Mouse (Mus musculus): ENCODE data around the gene Atxn7l3.
A peak's percentile ranks its signal among the peaks of the same experiment; 100 is the strongest.

Gene Atxn7l3

GRCm38 (mm10) chr11:102263211-102263610 lies 33.2 kb downstream of the Atxn7l3 start:
- DNase-seq (ENCODE audit: low spot score): no peak

- no peak for DNase-seq (ENCODE audit: low spot score)
Observed at GRCm38 (mm10) chr11:102258521-102258920, 37.9 kb downstream of the Atxn7l3 start.

GRCm38 (mm10) chr11:102258095-102258494 lies 38.3 kb downstream of the Atxn7l3 start:
- no peak for DNase-seq (ENCODE audit: low spot score)

- no peak for DNase-seq (ENCODE audit: low spot score)
Observed at GRCm38 (mm10) chr11:102257514-102257913, 38.9 kb downstream of the Atxn7l3 start.

GRCm38 (mm10) chr11:102249351-102250090 lies 46.9 kb downstream of the Atxn7l3 start:
- no peak for DNase-seq (ENCODE audit: low spot score)

- peak; percentile 90 for DNase-seq (ENCODE audit: low spot score)
Observed at GRCm38 (mm10) chr11:102248630-102249230, 47.7 kb downstream of the Atxn7l3 start, which contains the start of gene BC030867. TSS of gene BC030867 (plus strand) at chr11:102248882.

GRCm38 (mm10) chr11:102246871-102247270 lies 49.6 kb downstream of the Atxn7l3 start:
- no peak for DNase-seq (ENCODE audit: low spot score)

GRCm38 (mm10) chr11:102246273-102246635 lies 50.2 kb downstream of the Atxn7l3 start:
- no peak for DNase-seq (ENCODE audit: low spot score)

GRCm38 (mm10) chr11:102245581-102246272 lies 50.7 kb downstream of the Atxn7l3 start:
- DNase-seq (ENCODE audit: low spot score): no peak

- peak; percentile 44 for DNase-seq (ENCODE audit: low spot score)
Observed at GRCm38 (mm10) chr11:102244926-102245449, 51.4 kb downstream of the Atxn7l3 start.

- no peak for DNase-seq (ENCODE audit: low spot score)
Observed at GRCm38 (mm10) chr11:102241874-102242273, 54.6 kb downstream of the Atxn7l3 start.

- DNase-seq (ENCODE audit: low spot score): no peak
Observed at GRCm38 (mm10) chr11:102241246-102241645, 55.2 kb downstream of the Atxn7l3 start.

GRCm38 (mm10) chr11:102240636-102241035 lies 55.8 kb downstream of the Atxn7l3 start:
- no peak for DNase-seq (ENCODE audit: low spot score)
